Mouse (Mus musculus) bone marrow macrophage, adult 2 months (primary cell): Measurements from ENCODE around the gene Dnm1. TPM values are rescaled to one million over a fixed set of nuclear protein-coding genes. Genes with fewer than 3 reads are reported as not detected.
"Not testable (repeated sequence)": the region's sequence is repeated elsewhere in the genome, so short reads cannot be mapped to it uniquely, and the experiment has no call there.

Experiments
- H3K27ac ChIP-seq: 2 replicates; pipeline ENCODE4 v1.5.1; 2012; ENCODE audit warnings: low read depth, low read length; ENCODE audit not compliant: insufficient read depth
- H3K4me1 ChIP-seq: 2 replicates; pipeline ENCODE4 v1.6.1; 2012; ENCODE audit warnings: low read length; ENCODE audit not compliant: control insufficient read depth, insufficient read depth
- H3K4me3 ChIP-seq: 2 replicates; pipeline ENCODE4 v1.5.1; 2012; ENCODE audit warnings: mild to moderate bottlenecking, low read length, moderate library complexity; ENCODE audit not compliant: insufficient read depth
- CTCF ChIP-seq: IDR thresholded peaks from 2 replicates; pipeline ENCODE4 v1.5.1; 2012; ENCODE audit warnings: low read depth, mild to moderate bottlenecking, low read length, moderate library complexity
- POLR2A ChIP-seq: IDR thresholded peaks from 2 replicates; pipeline ENCODE4 v1.6.1; 2012; ENCODE audit warnings: mild to moderate bottlenecking, low read depth, low read length, borderline replicate concordance
- polyA plus RNA-seq: library from polyadenylated mRNA; stranded (reverse); fragments of >200 nt; gene quantifications from 2 replicates; pipeline ENCODE4 v1.2.4, GENCODE M21; 2012; ENCODE audit not compliant: missing spikeins, insufficient read depth, insufficient read length

Gene Dnm1
- polyA plus RNA-seq, 1 experiment = 0.66 TPM

GRCm38 (mm10) chr2:32363376-32364106, 10.4 kb upstream of the Dnm1 start:
- peaks cover 8% of the 10 kb centered on the region for H3K4me1 ChIP-seq
- TF ChIP-seq POLR2A (no peak), CTCF (no peak)
- H3K27ac ChIP-seq = peak overlapping the region; percentile 78
- peak overlapping the region; percentile 80 for H3K4me3 ChIP-seq

- peak overlapping the region; percentile 80 for H3K4me3 ChIP-seq
- peaks cover 8% of the 10 kb centered on the region for H3K4me1 ChIP-seq
- H3K27ac ChIP-seq = peak overlapping the region; percentile 78
- TF ChIP-seq CTCF (peak; percentile 35), POLR2A (0 out of 2 replicates have a peak, but pooled peaks have one; percentile 12)
Observed at GRCm38 (mm10) chr2:32362817-32363340, 9.7 kb upstream of the Dnm1 start.

- Histone ChIP-seq H3K4me3 (peak overlapping the region; percentile 80), H3K27ac (peak overlapping the region; percentile 78)
- H3K4me1 ChIP-seq = not testable (repeated sequence)
Observed at GRCm38 (mm10) chr2:32362274-32362673, 9.1 kb upstream of the Dnm1 start.

- no peak overlapping the region for H3K27ac ChIP-seq
- TF ChIP-seq POLR2A = no peak
- TF ChIP-seq CTCF = no peak
- H3K4me1 ChIP-seq = peaks cover 8% of the 10 kb centered on the region
- H3K4me3 ChIP-seq = peak overlapping the region; percentile 45
Observed at GRCm38 (mm10) chr2:32361437-32361836, 8.3 kb upstream of the Dnm1 start.

- TF ChIP-seq CTCF (no peak), POLR2A (no peak)
- Histone ChIP-seq H3K4me1 (peaks cover 8% of the 10 kb centered on the region), H3K4me3 (peak overlapping the region; percentile 41; the same call in 1 of the 2 replicates), H3K27ac (no peak overlapping the region)
Observed at GRCm38 (mm10) chr2:32360741-32361140, 7.6 kb upstream of the Dnm1 start.

GRCm38 (mm10) chr2:32358381-32358780, 5.2 kb upstream of the Dnm1 start:
- H3K27ac ChIP-seq = no peak overlapping the region
- TF ChIP-seq POLR2A = no peak
- no peak for TF ChIP-seq CTCF
- H3K4me1 ChIP-seq = peaks cover 7% of the 10 kb centered on the region
- H3K4me3 ChIP-seq = no peak overlapping the region

GRCm38 (mm10) chr2:32357710-32358109, 4.6 kb upstream of the Dnm1 start:
- peaks cover 8% of the 10 kb centered on the region for H3K4me1 ChIP-seq
- H3K27ac ChIP-seq = no peak overlapping the region
- no peak for TF ChIP-seq POLR2A
- TF ChIP-seq CTCF = no peak
- no peak overlapping the region for H3K4me3 ChIP-seq

- H3K27ac ChIP-seq = no peak overlapping the region
- no peak for TF ChIP-seq CTCF
- no peak for TF ChIP-seq POLR2A
- peaks cover 11% of the 10 kb centered on the region for H3K4me1 ChIP-seq
Observed at GRCm38 (mm10) chr2:32356216-32356615, 3.1 kb upstream of the Dnm1 start.

GRCm38 (mm10) chr2:32354336-32354895, 1.3 kb upstream of the Dnm1 start:
- Histone ChIP-seq H3K27ac (no peak overlapping the region), H3K4me3 (no peak overlapping the region), H3K4me1 (peaks cover 18% of the 10 kb centered on the region)
- no peak for TF ChIP-seq POLR2A
- TF ChIP-seq CTCF = no peak

More at GRCm38 (mm10) chr2:32356216-32356615, 3.1 kb upstream of the Dnm1 start:
- H3K4me3 ChIP-seq = no peak overlapping the region

GRCm38 (mm10) chr2:32353836-32354235, 698 bp upstream of the Dnm1 start:
- no peak for TF ChIP-seq CTCF
- TF ChIP-seq POLR2A = no peak
- H3K4me1 ChIP-seq = peaks cover 18% of the 10 kb centered on the region
- no peak overlapping the region for H3K27ac ChIP-seq
- H3K4me3 ChIP-seq = no peak overlapping the region
